8 mouse cellular contexts compared by ENCODE assay signal in genomic region chr14:76778541-76779399, GRCm38 (mm10).
DNase-seq lines count a peak whose midpoint lies in the region; ATAC-seq and TF ChIP-seq lines count a peak whose summit lies in the region.

No protein-coding gene starts in this region.

- peak; percentile 27; the same call in 1 of the 2 replicates for ATAC-seq in liver, embryonic 12.5 days
- no peak for ATAC-seq in hindbrain, embryonic 13.5 days (ENCODE audit: low FRiP score)

- peaks cover 33% of the 10 kb centered on the region for H3K4me1 ChIP-seq in bone marrow macrophage, adult 2 months (ENCODE audit: control insufficient read depth, insufficient read depth, low read length)
- H3K4me1 ChIP-seq in liver, embryonic 12.5 days: 0 out of 2 replicates have a peak, but pooled peaks cover 4% of the 10 kb centered on the region
- H3K4me1 ChIP-seq in hindbrain, embryonic 13.5 days (replicated peaks): peaks cover 19% of the 10 kb centered on the region

- H3K4me2 ChIP-seq in liver, embryonic 12.5 days: no peak overlapping the region
- H3K4me2 ChIP-seq in hindbrain, embryonic 13.5 days: no peak overlapping the region

- no peak overlapping the region for H3K4me3 ChIP-seq in bone marrow macrophage, adult 2 months (ENCODE audit: insufficient read depth, low read length)
- no peak overlapping the region for H3K4me3 ChIP-seq in liver, embryonic 12.5 days
- H3K4me3 ChIP-seq in hindbrain, embryonic 13.5 days: no peak overlapping the region

- H3K9me3 ChIP-seq in liver, embryonic 12.5 days (replicated peaks): no peaks in the 10 kb centered on the region
- no peaks in the 10 kb centered on the region for H3K9me3 ChIP-seq in hindbrain, embryonic 13.5 days

- H3K27ac ChIP-seq in bone marrow macrophage, adult 2 months (ENCODE audit: insufficient read depth, low read depth, low read length): peak overlapping the region; percentile 28; the same call in 1 of the 2 replicates
- no peak overlapping the region for H3K27ac ChIP-seq in liver, embryonic 12.5 days
- no peak overlapping the region for H3K27ac ChIP-seq in hindbrain, embryonic 13.5 days

- WGBS in liver, embryonic 12.5 days (ENCODE audit: insufficient replicate concordance): 58% methylated on average over 9 of the region's 9 CpGs
- WGBS in hindbrain, embryonic 13.5 days: 69% methylated on average over 9 of the region's 9 CpGs

- H3K36me3 ChIP-seq in liver, embryonic 12.5 days: no peaks in the 10 kb centered on the region
- no peaks in the 10 kb centered on the region for H3K36me3 ChIP-seq in hindbrain, embryonic 13.5 days

- no peak for TF ChIP-seq CTCF in bone marrow macrophage, adult 2 months (IDR thresholded peaks at IDR 0.05; ENCODE audit: low read depth, low read length)

- 0 out of 2 replicates have a peak, but pooled peaks cover 3% of the 10 kb centered on the region for H3K27me3 ChIP-seq in liver, embryonic 12.5 days (replicated peaks)
- H3K27me3 ChIP-seq in hindbrain, embryonic 13.5 days: peaks cover 18% of the 10 kb centered on the region; the same call in 1 of the 2 replicates

- H3K9ac ChIP-seq in liver, embryonic 12.5 days: no peak overlapping the region
- no peak overlapping the region for H3K9ac ChIP-seq in hindbrain, embryonic 13.5 days

- no peak for TF ChIP-seq POLR2A in bone marrow macrophage, adult 2 months (IDR thresholded peaks at IDR 0.05; ENCODE audit: borderline replicate concordance, low read depth, low read length)

- peak; percentile 46 to 50 for DNase-seq in heart, adult 18-20 months
- no peak for DNase-seq in heart, postnatal 4 days
- DNase-seq in kidney, adult 11 months: peak; percentile 24
- no peak for DNase-seq in T-cell, adult 2 months (ENCODE audit: low spot score)
- no peak for DNase-seq in spleen, postnatal 14 days (ENCODE audit: low spot score in 2 of 2)

Comparison
In these comparisons a context has a peak if more than half of its experiments do, and no peak if none do; other contexts are left out.
1. DNase-seq: peak in heart, adult 18-20 months (2 of 2) and kidney, adult 11 months (single experiment); none in heart, postnatal 4 days (single experiment), T-cell, adult 2 months (single experiment) and spleen, postnatal 14 days (0 of 2).